Mouse (Mus musculus): Measurements from ENCODE around the gene Sdc1. TPM values are rescaled to one million over a fixed set of nuclear protein-coding genes. Genes with fewer than 3 reads are reported as not detected.

Sdc1 gene
- total and polyA plus RNA-seq, 2 experiments from 2014 or later: 22.5 to 39.8 TPM

DNA sequence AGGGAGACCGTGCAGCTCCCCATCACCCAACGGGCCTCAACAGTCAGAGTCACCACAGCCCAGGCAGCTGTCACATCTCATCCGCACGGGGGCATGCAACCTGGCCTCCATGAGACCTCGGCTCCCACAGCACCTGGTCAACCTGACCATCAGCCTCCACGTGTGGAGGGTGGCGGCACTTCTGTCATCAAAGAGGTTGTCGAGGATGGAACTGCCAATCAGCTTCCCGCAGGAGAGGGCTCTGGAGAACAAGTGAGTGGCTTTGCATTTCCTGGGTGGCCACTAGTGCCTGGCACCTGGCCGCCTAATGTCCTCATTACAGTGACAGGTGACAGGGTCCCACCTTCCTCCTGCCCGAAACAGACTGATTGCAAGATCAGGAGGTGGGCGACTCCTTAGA lies 19.5 kb downstream of the Sdc1 start:
- peaks cover 6% of the 10 kb centered on the region; the same call in 1 of the 2 replicates for H3K36me3 ChIP-seq (replicated peaks; ENCODE audit: control insufficient read depth, insufficient read depth, low read length)
- ATAC-seq (ENCODE audit: insufficient read depth, low read depth) (no peak), DNase-seq (ENCODE audit: low spot score) (no peak)
- WGBS: 86% methylated on average over 12 of the region's 12 CpGs
- H3K27ac ChIP-seq (ENCODE audit: low read depth): no peak overlapping the region
- no peaks in the 10 kb centered on the region for H3K9me3 ChIP-seq (replicated peaks; ENCODE audit: control insufficient read depth, low read length)
- H3K4me3 ChIP-seq (ENCODE audit: low read depth, low read length): no peak overlapping the region
- no peak overlapping the region for H3K9ac ChIP-seq (replicated peaks; ENCODE audit: low read depth, low read length)
- no peaks in the 10 kb centered on the region for H3K4me1 ChIP-seq (ENCODE audit: control insufficient read depth, insufficient read depth)
- H3K27me3 ChIP-seq (ENCODE audit: control insufficient read depth, insufficient read depth, low read length): no peaks in the 10 kb centered on the region
- TF ChIP-seq CTCF (IDR thresholded peaks at IDR 0.05; ENCODE audit: low read depth): no peak
- no peak for TF ChIP-seq EP300 (IDR thresholded peaks at IDR 0.05; ENCODE audit: low read depth)
- H3K4me2 ChIP-seq (ENCODE audit: low read depth, low read length): no peak overlapping the region

GRCm38 (mm10) chr12:8793410-8794051 lies 22.4 kb downstream of the Sdc1 start:
- Histone ChIP-seq H3K4me3 (ENCODE audit: low read depth, low read length) (no peak overlapping the region), H3K27ac (ENCODE audit: low read depth) (no peak overlapping the region), H3K4me1 (ENCODE audit: control insufficient read depth, insufficient read depth) (no peaks in the 10 kb centered on the region), H3K27me3 (ENCODE audit: control insufficient read depth, insufficient read depth, low read length) (no peaks in the 10 kb centered on the region), H3K4me2 (ENCODE audit: low read depth, low read length) (no peak overlapping the region), H3K9me3 (replicated peaks; ENCODE audit: control insufficient read depth, low read length) (no peaks in the 10 kb centered on the region), H3K36me3 (replicated peaks; ENCODE audit: control insufficient read depth, insufficient read depth, low read length) (peaks cover 6% of the 10 kb centered on the region; the same call in 1 of the 2 replicates), H3K9ac (replicated peaks; ENCODE audit: low read depth, low read length) (no peak overlapping the region)
- no peak for DNase-seq (ENCODE audit: low spot score)
- peak; percentile 47; the same call in 1 of the 2 replicates for ATAC-seq (ENCODE audit: insufficient read depth, low read depth)
- WGBS: 59% methylated on average over 2 of the region's 2 CpGs
- no peak for TF ChIP-seq CTCF (IDR thresholded peaks at IDR 0.05; ENCODE audit: low read depth)

- Histone ChIP-seq H3K4me1 (ENCODE audit: control insufficient read depth, insufficient read depth) (no peaks in the 10 kb centered on the region), H3K36me3 (replicated peaks; ENCODE audit: control insufficient read depth, insufficient read depth, low read length) (no peaks in the 10 kb centered on the region), H3K27ac (ENCODE audit: low read depth) (no peak overlapping the region), H3K4me3 (ENCODE audit: low read depth, low read length) (no peak overlapping the region), H3K9me3 (replicated peaks; ENCODE audit: control insufficient read depth, low read length) (no peaks in the 10 kb centered on the region), H3K4me2 (ENCODE audit: low read depth, low read length) (no peak overlapping the region), H3K27me3 (ENCODE audit: control insufficient read depth, insufficient read depth, low read length) (no peaks in the 10 kb centered on the region), H3K9ac (replicated peaks; ENCODE audit: low read depth, low read length) (no peak overlapping the region)
- no peak for ATAC-seq (ENCODE audit: insufficient read depth, low read depth)
- DNase-seq (ENCODE audit: low spot score): no peak
- no peak for TF ChIP-seq EP300 (IDR thresholded peaks at IDR 0.05; ENCODE audit: low read depth)
- TF ChIP-seq CTCF (IDR thresholded peaks at IDR 0.05; ENCODE audit: low read depth): no peak
- 89% methylated on average over 7 of the region's 7 CpGs for WGBS
Measured at GRCm38 (mm10) chr12:8797936-8798335, 26.8 kb downstream of the Sdc1 start.

- DNase-seq (ENCODE audit: low spot score) (no peak), ATAC-seq (ENCODE audit: insufficient read depth, low read depth) (no peak)
- WGBS: 44% methylated on average over 9 of the region's 9 CpGs
Measured at GRCm38 (mm10) chr12:8798486-8799020, 27.4 kb downstream of the Sdc1 start.

DNA sequence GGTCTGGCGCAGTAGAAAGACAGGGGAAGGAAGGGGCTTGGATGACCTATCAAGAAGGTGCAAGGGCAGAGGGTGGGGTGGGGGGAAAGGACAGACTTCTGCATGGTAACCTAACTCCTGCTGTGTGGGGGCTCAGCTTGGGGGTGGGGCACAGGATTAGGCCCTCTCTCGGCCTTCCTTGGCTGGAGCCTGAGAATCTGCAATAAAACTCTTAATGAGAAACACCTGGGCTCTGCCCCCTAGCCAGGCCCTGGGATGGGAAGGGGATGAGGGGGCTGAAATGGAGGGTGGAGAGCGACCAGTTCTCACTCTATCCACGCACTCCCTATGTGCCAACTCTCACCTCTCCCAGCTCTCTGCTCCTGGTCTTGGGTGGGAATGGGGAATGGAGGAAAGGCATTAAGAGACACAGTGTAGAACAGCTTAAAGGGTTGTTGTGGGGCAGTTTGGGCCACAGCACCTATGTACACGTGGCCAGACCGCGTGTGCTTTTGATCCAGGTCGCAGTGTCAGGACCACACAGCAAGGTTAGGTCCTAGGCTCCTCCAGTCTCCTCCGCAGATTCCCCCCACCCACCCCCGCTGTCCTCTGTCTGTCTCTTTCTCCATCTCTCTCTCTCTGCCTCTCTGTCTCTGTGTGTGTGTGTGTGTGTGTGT lies 32.4 kb downstream of the Sdc1 start:
- H3K9me3 ChIP-seq (replicated peaks; ENCODE audit: control insufficient read depth, low read length): no peaks in the 10 kb centered on the region
- H3K27me3 ChIP-seq (ENCODE audit: control insufficient read depth, insufficient read depth, low read length): no peaks in the 10 kb centered on the region
- no peaks in the 10 kb centered on the region for H3K36me3 ChIP-seq (replicated peaks; ENCODE audit: control insufficient read depth, insufficient read depth, low read length)
- no peak overlapping the region for H3K4me2 ChIP-seq (ENCODE audit: low read depth, low read length)
- no peak overlapping the region for H3K9ac ChIP-seq (replicated peaks; ENCODE audit: low read depth, low read length)
- DNase-seq (ENCODE audit: low spot score): no peak
- no peak for TF ChIP-seq CTCF (IDR thresholded peaks at IDR 0.05; ENCODE audit: low read depth)
- WGBS: 68% methylated on average over 10 of the region's 10 CpGs
- ATAC-seq (ENCODE audit: insufficient read depth, low read depth): no peak
- H3K4me1 ChIP-seq (ENCODE audit: control insufficient read depth, insufficient read depth): no peaks in the 10 kb centered on the region
- H3K27ac ChIP-seq (ENCODE audit: low read depth): no peak overlapping the region
- H3K4me3 ChIP-seq (ENCODE audit: low read depth, low read length): no peak overlapping the region

More at GRCm38 (mm10) chr12:8798486-8799020, 27.4 kb downstream of the Sdc1 start:
- Histone ChIP-seq H3K9me3 (replicated peaks; ENCODE audit: control insufficient read depth, low read length) (no peaks in the 10 kb centered on the region), H3K4me2 (ENCODE audit: low read depth, low read length) (no peak overlapping the region), H3K27ac (ENCODE audit: low read depth) (peak overlapping the region; percentile 4; the same call in 1 of the 2 replicates), H3K9ac (replicated peaks; ENCODE audit: low read depth, low read length) (no peak overlapping the region), H3K4me1 (ENCODE audit: control insufficient read depth, insufficient read depth) (no peaks in the 10 kb centered on the region), H3K36me3 (replicated peaks; ENCODE audit: control insufficient read depth, insufficient read depth, low read length) (no peaks in the 10 kb centered on the region), H3K27me3 (ENCODE audit: control insufficient read depth, insufficient read depth, low read length) (no peaks in the 10 kb centered on the region), H3K4me3 (ENCODE audit: low read depth, low read length) (no peak overlapping the region)
- TF ChIP-seq EP300 (IDR thresholded peaks at IDR 0.05; ENCODE audit: low read depth) (no peak), CTCF (IDR thresholded peaks at IDR 0.05; ENCODE audit: low read depth) (no peak)

All from heart, postnatal 0 days (tissue).